Mouse (Mus musculus) forebrain, embryonic 13.5 days (tissue): ENCODE data around the gene 2300009A05Rik. TPM values are rescaled to one million over a fixed set of nuclear protein-coding genes. Genes with fewer than 3 reads are reported as not detected.

Source experiments
- ATAC-seq: fragments of 200-750 bp; cut with Nextera tagmentation; 2 replicates; pipeline ENCODE4 v1.8.0; 2017
- H3K27ac ChIP-seq: fragments of 300-500 bp; sonication (generic); 2 replicates; pipeline ENCODE4 v1.5.1; 2015; ENCODE audit warnings: inconsistent platforms, mild to moderate bottlenecking, moderate library complexity
- H3K27me3 ChIP-seq: fragments of 300-500 bp; sonication (generic); 2 replicates; pipeline ENCODE4 v1.6.1; 2015; ENCODE audit warnings: mild to moderate bottlenecking, inconsistent platforms
- H3K36me3 ChIP-seq: fragments of 300-500 bp; sonication (generic); 2 replicates; pipeline ENCODE4 v1.6.1; 2015; ENCODE audit warnings: mild to moderate bottlenecking, inconsistent platforms; ENCODE audit not compliant: poor library complexity, severe bottlenecking
- H3K4me1 ChIP-seq: fragments of 300-500 bp; sonication (generic); 2 replicates; pipeline ENCODE4 v1.6.1; 2015; ENCODE audit warnings: inconsistent platforms
- H3K4me2 ChIP-seq: fragments of 300-500 bp; sonication (generic); 2 replicates; pipeline ENCODE4 v1.6.1; 2015; ENCODE audit warnings: inconsistent platforms, mild to moderate bottlenecking, moderate library complexity
- H3K4me3 ChIP-seq: fragments of 300-500 bp; sonication (generic); 2 replicates; pipeline ENCODE4 v1.5.1; 2015; ENCODE audit warnings: mild to moderate bottlenecking, inconsistent platforms
- H3K9ac ChIP-seq: fragments of 300-500 bp; sonication (generic); 2 replicates; pipeline ENCODE4 v1.6.1; 2015; ENCODE audit warnings: mild to moderate bottlenecking, inconsistent platforms
- H3K9me3 ChIP-seq: fragments of 300-500 bp; sonication (generic); replicated peaks from 2 replicates; pipeline ENCODE4 v1.6.1; 2016; ENCODE audit warnings: inconsistent platforms
- WGBS: fragments of 180-500 bp; shearing (Covaris S2); methylation state at CpG from one replicate; pipeline ENCODE4 v1.1.7; 2015; 5-methylcytosine and 5-hydroxymethylcytosine counted together
- polyA plus RNA-seq: library from polyadenylated mRNA; unstranded; fragments of >200 nt; fragmentation: Nextera tagmentation; extraction: Ambion mirVana; gene quantifications from 2 replicates; pipeline ENCODE4 v1.2.1, GENCODE M21; 2015

Gene 2300009A05Rik
- polyA plus RNA-seq, 1 experiment from 2014 or later, result 66.2 TPM

DNA sequence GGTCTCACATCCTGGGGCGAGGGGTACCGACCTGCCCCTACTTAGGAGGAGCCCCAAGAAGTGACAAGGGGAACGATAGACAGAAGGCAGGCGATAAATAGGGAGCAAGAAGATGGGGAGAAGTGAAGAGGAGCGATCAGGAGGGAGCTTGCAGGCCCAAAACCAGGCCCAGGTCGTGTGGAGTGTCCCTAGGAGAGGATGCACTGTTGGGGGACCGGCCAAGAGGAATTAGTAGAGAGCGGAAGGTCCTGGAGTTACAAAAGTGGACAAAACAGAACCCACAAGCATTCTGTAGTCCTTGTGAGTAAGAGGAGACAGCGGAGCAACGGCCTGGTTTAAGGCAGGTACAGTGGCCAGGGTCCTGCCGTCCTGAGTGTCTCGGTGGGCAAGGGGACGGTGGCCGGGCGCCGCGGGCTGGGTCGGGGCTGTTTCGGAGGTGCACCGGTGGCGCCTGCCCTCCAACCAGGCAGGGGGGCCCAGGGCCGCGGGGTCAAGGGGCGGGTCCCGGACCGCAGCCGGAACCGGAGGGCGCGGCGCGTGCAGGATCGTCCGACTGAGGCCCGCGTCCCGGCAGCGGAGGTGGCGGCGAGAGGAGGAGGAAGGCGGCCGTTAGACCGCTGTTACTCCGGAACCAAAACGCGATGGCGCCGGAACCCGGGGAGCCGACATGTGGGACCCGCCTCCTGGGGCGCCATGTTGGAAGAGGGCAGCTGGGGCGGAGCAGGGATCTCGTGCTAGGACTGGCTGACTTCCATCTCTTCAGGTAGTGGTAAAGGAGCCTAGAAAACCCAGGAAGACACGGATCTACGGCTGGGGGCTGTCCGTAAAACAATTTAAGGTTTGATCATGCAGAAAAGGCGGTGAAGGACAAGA, 21.5 kb downstream of the 2300009A05Rik start, which contains the start of gene Map2k5:
TSS of gene Map2k5 (minus strand) at position 633 of the 873 bp plus-strand sequence.
- WGBS, result under 1% methylated on average over 57 of the region's 58 CpGs

DNA sequence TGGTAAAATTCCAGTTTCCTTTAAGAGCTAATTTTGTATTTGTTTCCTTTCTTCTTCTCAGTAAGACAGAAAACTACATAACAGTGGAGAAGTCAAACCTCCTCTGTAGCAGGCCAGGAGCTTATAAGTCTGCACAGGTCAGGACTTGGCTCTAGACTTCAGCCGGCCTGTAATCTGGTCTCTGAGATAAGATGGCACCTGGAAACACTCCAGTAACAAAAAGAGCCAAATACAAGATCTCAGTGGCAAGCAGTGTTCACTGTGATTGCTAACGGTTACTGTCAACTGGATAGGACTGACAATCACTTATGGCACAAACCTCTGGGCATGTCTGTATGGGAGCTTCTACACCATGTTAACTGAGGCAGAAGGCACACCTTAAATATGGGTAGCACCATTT, 25.7 kb downstream of the 2300009A05Rik start:
- Histone ChIP-seq H3K9ac (no peak overlapping the region), H3K4me3 (no peak overlapping the region), H3K4me1 (peaks cover 40% of the 10 kb centered on the region), H3K9me3 (no peaks in the 10 kb centered on the region), H3K27me3 (no peaks in the 10 kb centered on the region), H3K4me2 (no peak overlapping the region), H3K27ac (no peak overlapping the region), H3K36me3 (peaks cover 32% of the 10 kb centered on the region)
- WGBS, result 87% methylated on average over 2 of the region's 2 CpGs
- no peak for ATAC-seq

More for the DNA sequence above, 21.5 kb downstream of the 2300009A05Rik start, which contains the start of gene Map2k5:
- peak; percentile 94 for ATAC-seq
- peak within 1 kb of the TSS; percentile 74 for H3K27ac ChIP-seq
- H3K27me3 ChIP-seq, result no peaks in the 10 kb centered on the region
- H3K9me3 ChIP-seq, result no peaks in the 10 kb centered on the region
- peak within 1 kb of the TSS; percentile 91 for H3K9ac ChIP-seq
- peaks cover 14% of the 10 kb centered on the region; the same call in 1 of the 2 replicates for H3K36me3 ChIP-seq
- peak within 1 kb of the TSS; percentile 91 for H3K4me3 ChIP-seq
- peak within 1 kb of the TSS; percentile 90 for H3K4me2 ChIP-seq
- peaks cover 37% of the 10 kb centered on the region for H3K4me1 ChIP-seq

DNA sequence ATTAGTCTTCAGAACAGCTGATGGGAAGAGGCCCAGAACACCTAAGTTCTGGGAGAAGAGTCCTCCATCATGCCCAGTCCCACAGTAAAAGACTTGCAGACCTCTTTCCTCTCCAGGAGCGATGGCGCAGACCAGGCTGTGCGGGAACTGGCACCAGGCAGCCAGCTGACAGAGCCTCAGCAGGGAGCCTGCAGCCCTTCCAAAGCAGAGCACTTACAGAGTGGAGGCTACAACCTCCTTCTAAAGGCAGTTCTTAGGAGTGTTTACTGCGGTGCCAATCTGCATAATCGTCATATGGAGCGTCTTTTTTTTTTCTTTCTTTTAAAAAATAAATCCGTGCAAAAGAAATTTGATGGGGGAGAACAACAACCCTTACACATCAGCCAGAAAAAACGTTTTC, 26.5 kb downstream of the 2300009A05Rik start:
- Histone ChIP-seq H3K9me3 (no peaks in the 10 kb centered on the region), H3K27ac (no peak overlapping the region), H3K9ac (no peak overlapping the region), H3K4me1 (peaks cover 39% of the 10 kb centered on the region), H3K4me3 (no peak overlapping the region), H3K36me3 (peaks cover 32% of the 10 kb centered on the region), H3K27me3 (no peaks in the 10 kb centered on the region), H3K4me2 (no peak overlapping the region)
- 48% methylated on average over 8 of the region's 8 CpGs for WGBS
- ATAC-seq, result no peak

DNA sequence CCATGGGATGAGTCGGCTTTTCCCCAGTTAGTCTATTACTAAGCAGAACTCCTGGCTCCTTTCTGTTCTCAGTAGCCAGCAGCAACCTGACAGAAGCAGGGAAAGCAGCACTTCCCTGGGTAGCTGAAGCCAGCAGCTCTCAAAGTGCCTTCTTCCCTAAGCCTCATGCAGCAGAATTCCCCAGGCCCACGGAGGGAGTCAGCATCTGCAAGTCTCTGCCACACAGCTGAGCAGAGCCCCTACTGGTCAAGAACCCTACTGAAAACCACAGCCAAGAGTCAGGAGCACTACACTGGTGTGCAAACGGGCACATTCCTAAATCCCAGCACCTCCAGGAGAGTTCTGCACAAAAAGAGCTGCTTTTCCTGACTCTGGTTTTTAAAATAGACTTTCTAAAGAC, 38.6 kb downstream of the 2300009A05Rik start:
- H3K4me2 ChIP-seq, result no peak overlapping the region
- no peak overlapping the region for H3K27ac ChIP-seq
- no peak overlapping the region for H3K4me3 ChIP-seq
- 49% methylated on average over 3 of the region's 3 CpGs for WGBS
- H3K9me3 ChIP-seq, result no peaks in the 10 kb centered on the region
- H3K36me3 ChIP-seq, result peaks cover 14% of the 10 kb centered on the region; the same call in 1 of the 2 replicates
- no peak for ATAC-seq
- no peak overlapping the region for H3K9ac ChIP-seq
- no peaks in the 10 kb centered on the region for H3K27me3 ChIP-seq
- H3K4me1 ChIP-seq, result no peaks in the 10 kb centered on the region

DNA sequence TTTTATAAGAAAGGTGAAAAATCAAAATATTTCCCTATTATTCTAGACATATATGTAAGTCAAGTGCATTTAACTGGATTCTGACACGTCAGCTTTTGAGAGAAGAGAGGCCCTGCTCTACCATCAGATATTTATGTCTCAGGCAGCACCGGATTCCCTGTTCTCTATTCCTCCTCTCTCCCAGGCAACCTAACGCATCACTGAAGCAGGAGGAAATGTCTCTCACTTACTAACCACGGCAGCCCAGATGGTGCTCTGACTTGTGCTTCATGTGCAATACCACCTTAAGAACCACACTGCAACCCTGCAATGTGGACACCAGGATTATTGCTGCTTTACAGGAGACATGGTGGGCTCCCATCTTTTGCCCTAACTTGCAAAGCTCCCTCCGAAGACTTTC, 40.0 kb downstream of the 2300009A05Rik start:
- Histone ChIP-seq H3K4me2 (no peak overlapping the region), H3K9ac (no peak overlapping the region), H3K4me1 (no peaks in the 10 kb centered on the region), H3K27me3 (no peaks in the 10 kb centered on the region), H3K36me3 (0 out of 2 replicates have a peak, but pooled peaks cover 13% of the 10 kb centered on the region), H3K4me3 (no peak overlapping the region), H3K27ac (no peak overlapping the region), H3K9me3 (no peaks in the 10 kb centered on the region)
- no peak for ATAC-seq
- WGBS, result 90% methylated on average over 5 of the region's 5 CpGs

DNA sequence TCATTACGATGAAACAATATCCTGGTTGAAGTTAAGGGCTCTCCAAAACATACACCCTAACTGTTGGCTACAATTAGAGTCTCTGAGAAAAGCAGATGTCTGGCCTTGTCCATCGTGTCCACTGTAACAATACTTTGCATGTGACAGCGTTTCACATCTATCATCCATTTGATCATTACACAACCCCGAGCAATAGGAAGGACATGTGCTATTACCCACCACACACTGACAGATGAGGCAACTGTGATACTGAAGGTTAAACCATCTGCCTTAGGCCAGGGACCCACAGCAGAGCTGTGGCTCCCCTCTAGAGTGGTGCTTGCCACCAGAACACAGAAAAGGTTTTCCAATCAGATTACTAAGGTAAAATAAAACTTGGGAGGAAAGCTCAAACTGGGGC, 42.3 kb downstream of the 2300009A05Rik start:
- Histone ChIP-seq H3K36me3 (0 out of 2 replicates have a peak, but pooled peaks cover 13% of the 10 kb centered on the region), H3K4me3 (no peak overlapping the region), H3K4me2 (no peak overlapping the region), H3K9me3 (no peaks in the 10 kb centered on the region), H3K9ac (no peak overlapping the region), H3K4me1 (no peaks in the 10 kb centered on the region), H3K27me3 (no peaks in the 10 kb centered on the region), H3K27ac (no peak overlapping the region)
- ATAC-seq, result no peak
- WGBS, result 92% methylated on average over 4 of the region's 4 CpGs

DNA sequence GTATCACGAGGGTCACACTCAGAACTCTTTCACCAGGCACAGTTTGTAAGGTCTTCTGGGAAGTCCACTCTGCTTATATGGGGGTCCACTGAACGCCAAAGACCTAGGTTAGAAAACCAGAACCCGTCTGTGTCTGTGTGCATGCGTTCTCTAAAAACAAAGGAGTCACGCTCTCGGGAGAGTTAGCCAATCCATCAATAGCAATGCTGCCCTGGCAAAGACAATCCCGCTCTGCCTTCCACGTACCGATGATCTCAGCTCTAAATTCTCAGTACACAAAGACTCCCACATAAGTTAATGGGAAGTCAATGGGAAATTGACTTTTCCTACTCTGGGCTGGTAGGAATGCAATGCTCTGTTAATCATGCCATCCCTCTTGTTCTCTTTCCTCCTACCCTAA, 42.8 kb downstream of the 2300009A05Rik start:
- H3K4me3 ChIP-seq, result no peak overlapping the region
- ATAC-seq, result no peak
- H3K9me3 ChIP-seq, result no peaks in the 10 kb centered on the region
- H3K27ac ChIP-seq, result no peak overlapping the region
- no peak overlapping the region for H3K9ac ChIP-seq
- H3K36me3 ChIP-seq, result 0 out of 2 replicates have a peak, but pooled peaks cover 13% of the 10 kb centered on the region
- H3K4me1 ChIP-seq, result no peaks in the 10 kb centered on the region
- no peak overlapping the region for H3K4me2 ChIP-seq
- no peaks in the 10 kb centered on the region for H3K27me3 ChIP-seq
- WGBS, result 91% methylated on average over 9 of the region's 9 CpGs

DNA sequence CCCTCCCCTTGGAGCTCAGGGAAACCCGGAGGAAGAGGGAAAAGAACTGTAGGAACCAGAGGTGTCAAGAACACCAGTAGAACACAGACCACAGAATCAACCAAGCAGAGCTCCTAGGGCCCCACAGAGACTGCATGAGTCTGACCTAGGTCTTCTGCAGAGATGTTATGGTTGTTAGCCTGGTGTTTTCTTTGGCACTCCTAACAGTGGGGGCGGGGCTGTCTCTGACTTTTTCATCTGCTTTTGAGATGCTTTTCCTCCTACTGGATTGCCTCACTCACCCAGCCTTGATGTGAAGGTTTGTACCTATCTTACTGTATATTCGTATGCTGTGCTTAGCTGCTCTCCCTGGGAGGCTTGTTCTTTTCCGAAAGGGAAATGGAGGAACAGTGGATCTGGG, 44.9 kb downstream of the 2300009A05Rik start:
- H3K4me2 ChIP-seq, result no peak overlapping the region
- no peak overlapping the region for H3K9ac ChIP-seq
- 0 out of 2 replicates have a peak, but pooled peaks cover 13% of the 10 kb centered on the region for H3K36me3 ChIP-seq
- H3K4me1 ChIP-seq, result no peaks in the 10 kb centered on the region
- H3K9me3 ChIP-seq, result no peaks in the 10 kb centered on the region
- no peak overlapping the region for H3K27ac ChIP-seq
- WGBS, result 93% methylated on average over 4 of the region's 4 CpGs
- ATAC-seq, result no peak
- H3K27me3 ChIP-seq, result no peaks in the 10 kb centered on the region
- H3K4me3 ChIP-seq, result no peak overlapping the region

DNA sequence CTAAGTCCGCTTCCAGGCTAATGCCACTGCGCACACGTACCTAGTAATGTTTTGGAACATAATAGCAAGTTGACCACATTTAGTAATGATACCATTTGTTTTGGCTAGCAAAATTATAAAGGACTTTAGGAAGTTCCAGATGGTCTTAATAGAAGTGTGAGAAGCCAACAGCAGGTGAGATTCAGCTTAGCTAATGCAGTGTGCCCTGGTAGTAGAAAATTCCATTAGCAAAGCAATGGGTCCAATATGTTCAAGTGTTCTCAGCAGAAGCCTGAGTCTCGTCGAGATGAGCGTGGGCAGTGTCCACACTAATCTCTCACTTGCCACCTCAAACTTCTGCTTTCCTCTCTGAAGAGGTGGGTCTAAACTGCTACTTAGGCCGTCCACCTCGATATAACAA, 49.0 kb downstream of the 2300009A05Rik start:
- Histone ChIP-seq H3K9me3 (no peaks in the 10 kb centered on the region), H3K4me2 (no peak overlapping the region), H3K27ac (no peak overlapping the region), H3K36me3 (0 out of 2 replicates have a peak, but pooled peaks cover under 1% of the 10 kb centered on the region), H3K4me3 (no peak overlapping the region), H3K9ac (no peak overlapping the region), H3K27me3 (no peaks in the 10 kb centered on the region), H3K4me1 (no peaks in the 10 kb centered on the region)
- no peak for ATAC-seq
- 89% methylated on average over 8 of the region's 8 CpGs for WGBS

DNA sequence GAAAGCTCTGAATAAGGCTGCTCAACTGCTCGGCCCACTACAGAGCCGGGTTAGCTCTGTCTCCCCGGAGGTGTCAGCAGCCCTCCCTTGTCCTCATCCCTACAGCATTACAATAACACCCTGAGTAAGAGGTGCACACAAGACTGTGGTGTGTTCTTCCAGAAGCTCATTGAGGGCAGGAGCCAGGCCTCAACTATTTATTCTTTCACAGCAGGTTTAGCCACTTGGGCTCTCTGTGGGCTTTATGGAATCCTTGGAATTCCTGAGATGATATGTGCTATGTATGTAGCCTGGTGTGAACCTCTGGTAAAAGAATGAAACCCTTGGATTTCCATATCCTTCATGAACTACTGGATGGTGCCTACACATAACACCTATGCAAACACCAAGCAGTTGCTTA, 49.8 kb downstream of the 2300009A05Rik start:
- Histone ChIP-seq H3K4me3 (no peak overlapping the region), H3K9me3 (no peaks in the 10 kb centered on the region), H3K4me2 (no peak overlapping the region), H3K36me3 (no peaks in the 10 kb centered on the region), H3K27me3 (no peaks in the 10 kb centered on the region), H3K27ac (no peak overlapping the region), H3K9ac (no peak overlapping the region), H3K4me1 (no peaks in the 10 kb centered on the region)
- ATAC-seq, result no peak
- 79% methylated on average over 3 of the region's 3 CpGs for WGBS

DNA sequence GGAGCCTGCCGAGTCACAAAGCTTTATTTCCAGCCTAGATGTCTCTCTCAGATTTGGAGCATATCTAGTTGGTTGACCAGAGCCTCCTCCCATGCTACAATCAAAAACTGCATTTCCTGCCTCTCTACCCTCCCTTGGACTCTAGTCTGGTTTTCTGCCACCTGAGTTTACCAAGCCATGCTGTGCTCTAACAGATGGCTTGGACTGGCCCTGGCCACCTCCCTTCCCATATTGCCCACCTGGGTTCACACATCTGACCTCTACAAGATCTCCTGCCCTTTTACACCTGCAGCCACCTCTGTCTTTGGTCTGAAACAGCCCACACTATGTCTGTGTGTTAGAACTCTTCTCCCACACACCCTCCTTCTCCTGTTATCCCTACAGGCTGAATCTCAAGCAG, 50.9 kb downstream of the 2300009A05Rik start:
- WGBS, result 60% methylated on average over 1 of the region's 1 CpGs
- no peak overlapping the region for H3K27ac ChIP-seq
- no peaks in the 10 kb centered on the region for H3K9me3 ChIP-seq
- no peak overlapping the region for H3K4me2 ChIP-seq
- ATAC-seq, result no peak
- no peaks in the 10 kb centered on the region for H3K27me3 ChIP-seq
- no peak overlapping the region for H3K9ac ChIP-seq
- H3K4me3 ChIP-seq, result no peak overlapping the region
- H3K36me3 ChIP-seq, result no peaks in the 10 kb centered on the region
- H3K4me1 ChIP-seq, result no peaks in the 10 kb centered on the region

DNA sequence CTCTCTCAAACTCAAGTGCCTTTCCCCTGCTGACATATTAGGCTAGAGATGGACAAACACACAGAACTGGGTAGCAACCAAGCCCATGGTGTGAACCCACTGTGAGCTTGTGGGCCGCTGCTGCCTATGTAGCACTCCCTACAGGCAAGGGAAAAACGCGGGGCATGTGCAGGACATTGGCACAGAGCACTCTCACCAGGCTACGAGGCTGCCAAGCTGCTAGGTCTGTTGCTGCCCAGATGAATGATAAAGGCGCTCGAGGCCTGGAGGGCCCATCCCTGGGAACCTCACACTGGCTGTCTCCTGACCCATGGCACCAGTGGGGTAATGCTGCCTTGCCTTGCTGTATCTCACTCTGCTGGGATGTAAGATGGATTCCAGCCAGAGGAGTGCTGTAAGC, 53.0 kb downstream of the 2300009A05Rik start:
- Histone ChIP-seq H3K4me3 (no peak overlapping the region), H3K27me3 (no peaks in the 10 kb centered on the region), H3K4me1 (no peaks in the 10 kb centered on the region), H3K9me3 (no peaks in the 10 kb centered on the region), H3K27ac (no peak overlapping the region), H3K9ac (no peak overlapping the region), H3K36me3 (no peaks in the 10 kb centered on the region), H3K4me2 (no peak overlapping the region)
- ATAC-seq, result no peak
- 83% methylated on average over 6 of the region's 6 CpGs for whole genome bisulfite sequencing
